Mouse (Mus musculus) intestine, embryonic 14.5 days (tissue): ENCODE data around the gene Ech1. TPM values are rescaled to one million over a fixed set of nuclear protein-coding genes. Genes with fewer than 3 reads are reported as not detected.

ENCODE experiments used
- ATAC-seq: fragments of 200-750 bp; cut with Nextera tagmentation; replicated peaks from 2 replicates; pipeline ENCODE4 v1.8.0; 2017; ENCODE audit warnings: low read depth, moderate number of reproducible peaks, moderate TSS enrichment, moderate library complexity; ENCODE audit not compliant: low FRiP score, low TSS enrichment
- DNase-seq: peaks from one replicate; pipeline ENCODE4 v3.0.0-alpha.2; 2018; ENCODE audit warnings: low spot score
- H3K27ac ChIP-seq: fragments of 300-500 bp; sonication (generic); 2 replicates; pipeline ENCODE4 v1.5.1; 2014; ENCODE audit warnings: low read depth, mild to moderate bottlenecking, control low read depth
- H3K27me3 ChIP-seq: fragments of 300-500 bp; sonication (generic); replicated peaks from 2 replicates; pipeline ENCODE4 v1.6.1; 2014; ENCODE audit warnings: low read length, control low read depth; ENCODE audit not compliant: control insufficient read depth, insufficient read depth
- H3K36me3 ChIP-seq: fragments of 300-500 bp; sonication (generic); 2 replicates; pipeline ENCODE4 v1.6.1; 2014; ENCODE audit warnings: low read length, control low read depth; ENCODE audit not compliant: control insufficient read depth, insufficient read depth
- H3K4me1 ChIP-seq: fragments of 300-500 bp; sonication (generic); replicated peaks from 2 replicates; pipeline ENCODE4 v1.6.1; 2014; ENCODE audit warnings: low read length, control low read depth, mixed read lengths; ENCODE audit not compliant: control insufficient read depth, insufficient read depth
- H3K4me2 ChIP-seq: fragments of 300-500 bp; sonication (generic); 2 replicates; pipeline ENCODE4 v1.6.1; 2014; ENCODE audit warnings: low read length
- H3K4me3 ChIP-seq: fragments of 300-500 bp; sonication (generic); 2 replicates; pipeline ENCODE4 v1.5.1; 2014; ENCODE audit warnings: low read depth, low read length, control low read depth, mixed read lengths
- H3K9ac ChIP-seq: fragments of 300-500 bp; sonication (generic); 2 replicates; pipeline ENCODE4 v1.6.1; 2014; ENCODE audit warnings: mild to moderate bottlenecking, low read length
- H3K9me3 ChIP-seq: fragments of 300-500 bp; sonication (generic); 2 replicates; pipeline ENCODE4 v1.6.1; 2016; ENCODE audit warnings: low read length, control low read depth; ENCODE audit not compliant: control insufficient read depth
- WGBS: fragments of 180-500 bp; shearing (Covaris S2); extraction: QIAGEN DNeasy Blood & Tissue Kit; methylation state at CpG from one replicate; pipeline ENCODE4 v1.1.7; 2014; 5-methylcytosine and 5-hydroxymethylcytosine counted together
- polyA plus RNA-seq: library from polyadenylated mRNA; unstranded; fragments of >200 nt; fragmentation: Nextera tagmentation; extraction: Ambion mirVana; gene quantifications from 2 replicates; pipeline ENCODE4 v1.2.1, GENCODE M21; 2014

Ech1 gene
- polyA plus RNA-seq, 1 experiment from 2014 or later: 188 TPM

GRCm38 (mm10) chr7:28814306-28815034 is 10.5 kb upstream of the Ech1 start:
- no peak for ATAC-seq
- H3K4me2 ChIP-seq: no peak overlapping the region
- no peaks in the 10 kb centered on the region for H3K27me3 ChIP-seq
- H3K4me3 ChIP-seq: no peak overlapping the region
- 83% methylated on average over 5 of the region's 5 CpGs for WGBS
- peaks cover 28% of the 10 kb centered on the region for H3K4me1 ChIP-seq
- no peaks in the 10 kb centered on the region for H3K9me3 ChIP-seq
- no peak for DNase-seq
- no peak overlapping the region for H3K27ac ChIP-seq
- no peak overlapping the region for H3K9ac ChIP-seq
- H3K36me3 ChIP-seq: peaks cover 75% of the 10 kb centered on the region

- no peaks in the 10 kb centered on the region for H3K27me3 ChIP-seq
- no peak for DNase-seq
- H3K9ac ChIP-seq: no peak overlapping the region
- 90% methylated on average over 9 of the region's 9 CpGs for WGBS
- H3K4me2 ChIP-seq: no peak overlapping the region
- no peak overlapping the region for H3K27ac ChIP-seq
- no peaks in the 10 kb centered on the region for H3K9me3 ChIP-seq
- H3K4me3 ChIP-seq: no peak overlapping the region
- peaks cover 83% of the 10 kb centered on the region for H3K36me3 ChIP-seq
- no peak for ATAC-seq
- peaks cover 32% of the 10 kb centered on the region for H3K4me1 ChIP-seq
Observed at GRCm38 (mm10) chr7:28815230-28815629, 9.8 kb upstream of the Ech1 start.

- ATAC-seq (no peak), DNase-seq (no peak)
- WGBS: 90% methylated on average over 9 of the region's 9 CpGs
- H3K27ac ChIP-seq: no peak overlapping the region
- H3K9ac ChIP-seq: no peak overlapping the region; the same call in 1 of the 2 replicates
- no peaks in the 10 kb centered on the region for H3K9me3 ChIP-seq
- no peak overlapping the region for H3K4me2 ChIP-seq
- peaks cover 32% of the 10 kb centered on the region for H3K4me1 ChIP-seq
- H3K4me3 ChIP-seq: no peak overlapping the region
- H3K36me3 ChIP-seq: peaks cover 93% of the 10 kb centered on the region
- no peaks in the 10 kb centered on the region for H3K27me3 ChIP-seq
Observed at GRCm38 (mm10) chr7:28816201-28816600, 8.8 kb upstream of the Ech1 start.

- Histone ChIP-seq H3K4me1 (peaks cover 32% of the 10 kb centered on the region), H3K27ac (no peak overlapping the region), H3K9ac (no peak overlapping the region), H3K4me3 (no peak overlapping the region), H3K36me3 (peaks cover 98% of the 10 kb centered on the region), H3K4me2 (no peak overlapping the region), H3K9me3 (no peaks in the 10 kb centered on the region), H3K27me3 (no peaks in the 10 kb centered on the region)
- no peak for ATAC-seq
- WGBS: 92% methylated on average over 10 of the region's 10 CpGs
- DNase-seq: no peak
Observed at GRCm38 (mm10) chr7:28816920-28817319, 8.1 kb upstream of the Ech1 start.

GRCm38 (mm10) chr7:28817524-28817923 is 7.5 kb upstream of the Ech1 start:
- 71% methylated on average over 6 of the region's 6 CpGs for WGBS
- H3K9me3 ChIP-seq: no peaks in the 10 kb centered on the region
- H3K27me3 ChIP-seq: no peaks in the 10 kb centered on the region
- ATAC-seq: no peak
- peaks cover 98% of the 10 kb centered on the region for H3K36me3 ChIP-seq
- H3K27ac ChIP-seq: peak overlapping the region; percentile 10; the same call in 1 of the 2 replicates
- H3K4me1 ChIP-seq: peaks cover 26% of the 10 kb centered on the region
- H3K4me2 ChIP-seq: no peak overlapping the region
- no peak overlapping the region for H3K4me3 ChIP-seq
- no peak overlapping the region for H3K9ac ChIP-seq
- DNase-seq: no peak

- Histone ChIP-seq H3K9me3 (no peaks in the 10 kb centered on the region), H3K27ac (peak overlapping the region; percentile 10; the same call in 1 of the 2 replicates), H3K9ac (no peak overlapping the region), H3K4me3 (no peak overlapping the region), H3K4me2 (no peak overlapping the region), H3K36me3 (peaks cover 95% of the 10 kb centered on the region), H3K27me3 (no peaks in the 10 kb centered on the region), H3K4me1 (peaks cover 22% of the 10 kb centered on the region)
- ATAC-seq (no peak), DNase-seq (no peak)
- WGBS: 82% methylated on average over 4 of the region's 4 CpGs
Observed at GRCm38 (mm10) chr7:28817957-28818356, 7.1 kb upstream of the Ech1 start.

GRCm38 (mm10) chr7:28818436-28818835 is 6.6 kb upstream of the Ech1 start:
- Histone ChIP-seq H3K9me3 (no peaks in the 10 kb centered on the region), H3K27ac (no peak overlapping the region), H3K4me2 (no peak overlapping the region), H3K27me3 (no peaks in the 10 kb centered on the region), H3K4me1 (peaks cover 18% of the 10 kb centered on the region), H3K9ac (no peak overlapping the region), H3K4me3 (no peak overlapping the region), H3K36me3 (peaks cover 90% of the 10 kb centered on the region)
- DNase-seq (no peak), ATAC-seq (no peak)
- WGBS: 86% methylated on average over 18 of the region's 18 CpGs

- H3K4me1 ChIP-seq: peaks cover 13% of the 10 kb centered on the region
- peaks cover 85% of the 10 kb centered on the region for H3K36me3 ChIP-seq
- ATAC-seq (no peak), DNase-seq (no peak)
- no peaks in the 10 kb centered on the region for H3K9me3 ChIP-seq
- 77% methylated on average over 4 of the region's 4 CpGs for WGBS
- H3K4me3 ChIP-seq: no peak overlapping the region
- H3K27ac ChIP-seq: no peak overlapping the region
- H3K4me2 ChIP-seq: no peak overlapping the region
- H3K9ac ChIP-seq: no peak overlapping the region
- no peaks in the 10 kb centered on the region for H3K27me3 ChIP-seq
Observed at GRCm38 (mm10) chr7:28818861-28819452, 6.1 kb upstream of the Ech1 start.

GRCm38 (mm10) chr7:28819571-28819970 is 5.4 kb upstream of the Ech1 start:
- no peak overlapping the region for H3K9ac ChIP-seq
- H3K36me3 ChIP-seq: peaks cover 79% of the 10 kb centered on the region
- 87% methylated on average over 4 of the region's 4 CpGs for WGBS
- peaks cover 11% of the 10 kb centered on the region for H3K4me1 ChIP-seq
- no peaks in the 10 kb centered on the region for H3K27me3 ChIP-seq
- no peak overlapping the region for H3K27ac ChIP-seq
- DNase-seq: no peak
- no peak for ATAC-seq
- no peak overlapping the region for H3K4me2 ChIP-seq
- H3K4me3 ChIP-seq: no peak overlapping the region
- no peaks in the 10 kb centered on the region for H3K9me3 ChIP-seq
